In the genomic region with DNA sequence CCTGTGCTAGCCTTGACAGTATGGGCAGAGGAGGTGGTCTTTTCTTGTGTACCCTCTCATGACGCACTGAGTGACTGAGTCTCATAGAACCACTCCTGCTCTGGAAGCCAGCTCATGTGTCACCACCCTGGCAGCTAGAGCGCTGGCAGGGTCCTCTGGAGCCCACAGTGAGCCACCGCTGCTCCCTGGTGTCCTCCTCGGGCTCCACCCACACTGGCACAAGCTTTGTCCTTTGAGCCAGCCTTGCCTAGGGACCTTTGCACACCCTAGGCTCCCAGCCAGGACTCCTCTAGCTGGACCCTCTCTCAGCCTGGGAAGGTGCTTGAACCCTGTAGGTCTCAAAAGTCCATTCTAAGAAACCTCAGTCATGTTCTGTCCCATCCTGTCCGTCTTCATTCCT, we compare ENCODE assay signal across 8 mouse cellular contexts. TPM values are rescaled to one million over a fixed set of nuclear protein-coding genes. Genes with fewer than 3 reads are reported as not detected.
DNase-seq lines count a peak whose midpoint lies in the region; ATAC-seq lines count a peak whose summit lies in the region.

No protein-coding gene starts in this region.

- no peaks in the 10 kb centered on the region for H3K27me3 ChIP-seq in intestine, embryonic 16.5 days (replicated peaks; ENCODE audit: control insufficient read depth, insufficient read depth, low read length)

- H3K9ac ChIP-seq in intestine, embryonic 16.5 days (ENCODE audit: low read depth, low read length), result no peak overlapping the region

- 63% methylated on average over 5 of the region's 5 CpGs for WGBS in intestine, embryonic 16.5 days

- no peak overlapping the region for H3K4me3 ChIP-seq in intestine, embryonic 16.5 days (ENCODE audit: low read length)

- H3K27ac ChIP-seq in intestine, embryonic 16.5 days (ENCODE audit: low read length), result no peak overlapping the region

- ATAC-seq in intestine, embryonic 16.5 days, result peak; percentile 28; the same call in 1 of the 2 replicates

- H3K4me1 ChIP-seq in intestine, embryonic 16.5 days (ENCODE audit: control insufficient read depth, insufficient read depth, low read length), result no peaks in the 10 kb centered on the region

- no peaks in the 10 kb centered on the region for H3K36me3 ChIP-seq in intestine, embryonic 16.5 days (ENCODE audit: control insufficient read depth, insufficient read depth, low read length)

- H3K4me2 ChIP-seq in intestine, embryonic 16.5 days (ENCODE audit: low read depth, low read length), result no peak overlapping the region

- H3K9me3 ChIP-seq in intestine, embryonic 16.5 days (ENCODE audit: control insufficient read depth, low read length), result no peaks in the 10 kb centered on the region

- peak; percentile 29 to 32 for DNase-seq in cerebellum, adult 18-20 months
- DNase-seq in cerebellum, adult 8-10 months, result no peak
- peak; percentile 31 for DNase-seq in ovary, postnatal 36 days (ENCODE audit: low spot score)
- no peak for DNase-seq in ovary, postnatal 14 days (ENCODE audit: low spot score)
- DNase-seq in lung, postnatal 36 days, result peak; percentile 66
- no peak for DNase-seq in T-cell, adult 2 months (ENCODE audit: low spot score)
- DNase-seq in thymus, postnatal 10 days (ENCODE audit: low spot score in 2 of 2), result no peak

RNA-seq across cellular contexts. Expression of a gene that starts 11.7 kb away (rescaled TPM):
- 5.9 and 6.3 TPM in 2 replicates for polyA plus RNA-seq in intestine, embryonic 16.5 days (2015; fragmentation: Nextera tagmentation; extraction: Ambion mirVana)

RNA-seq across cellular contexts. Expression of a gene that starts 22.1 kb away (rescaled TPM):
- polyA plus RNA-seq in intestine, embryonic 16.5 days (2015; fragmentation: Nextera tagmentation; extraction: Ambion mirVana), result 0.27 and 0.32 TPM in 2 replicates

RNA-seq across cellular contexts. Expression of a gene that starts 35.5 kb away (rescaled TPM):
- 27.4 and 32.7 TPM in 2 replicates for polyA plus RNA-seq in intestine, embryonic 16.5 days (2015; fragmentation: Nextera tagmentation; extraction: Ambion mirVana)

Comparison
In these comparisons a context has a peak if more than half of its experiments do, and no peak if none do; other contexts are left out.
1. DNase-seq: peak in cerebellum, adult 18-20 months (2 of 2), ovary, postnatal 36 days (single experiment) and lung, postnatal 36 days (single experiment); none in cerebellum, adult 8-10 months (single experiment), ovary, postnatal 14 days (single experiment), T-cell, adult 2 months (single experiment) and thymus, postnatal 10 days (0 of 2).